Mouse (Mus musculus): ENCODE measurements around the gene Ciz1. TPM values are rescaled to one million over a fixed set of nuclear protein-coding genes. Genes with fewer than 3 reads are reported as not detected.

The Ciz1 gene
- polyA plus RNA-seq, 1 experiment from 2014 or later: 53.7 TPM

DNA sequence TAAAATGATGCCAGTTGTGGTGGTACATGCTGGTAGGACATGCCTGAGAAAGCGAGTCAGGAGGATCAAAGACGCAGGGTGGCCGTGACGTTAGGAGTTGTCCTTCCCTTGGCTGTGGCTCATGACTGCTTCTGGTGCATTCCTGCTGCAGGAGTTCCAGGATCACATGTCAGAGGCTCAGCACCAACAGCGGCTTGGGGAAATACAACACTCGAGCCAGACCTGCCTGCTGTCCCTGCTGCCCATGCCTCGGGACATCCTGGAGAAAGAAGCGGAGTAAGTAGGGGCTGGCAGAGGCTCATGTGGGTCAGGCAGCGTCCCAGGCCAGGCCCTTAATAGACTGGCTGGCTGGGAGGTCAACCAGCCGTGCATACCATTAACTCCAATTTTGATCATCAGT is 22.1 kb downstream of the Ciz1 start:
- peaks cover 97% of the 10 kb centered on the region for H3K36me3 ChIP-seq
- ATAC-seq (ENCODE audit: low FRiP score): no peak
- H3K4me3 ChIP-seq: no peak overlapping the region
- WGBS: 91% methylated on average over 10 of the region's 10 CpGs
- no peaks in the 10 kb centered on the region for H3K9me3 ChIP-seq
- H3K9ac ChIP-seq: no peak overlapping the region
- H3K27ac ChIP-seq: no peak overlapping the region
- H3K4me2 ChIP-seq: no peak overlapping the region
- H3K4me1 ChIP-seq (replicated peaks): no peaks in the 10 kb centered on the region
- H3K27me3 ChIP-seq: no peaks in the 10 kb centered on the region

DNA sequence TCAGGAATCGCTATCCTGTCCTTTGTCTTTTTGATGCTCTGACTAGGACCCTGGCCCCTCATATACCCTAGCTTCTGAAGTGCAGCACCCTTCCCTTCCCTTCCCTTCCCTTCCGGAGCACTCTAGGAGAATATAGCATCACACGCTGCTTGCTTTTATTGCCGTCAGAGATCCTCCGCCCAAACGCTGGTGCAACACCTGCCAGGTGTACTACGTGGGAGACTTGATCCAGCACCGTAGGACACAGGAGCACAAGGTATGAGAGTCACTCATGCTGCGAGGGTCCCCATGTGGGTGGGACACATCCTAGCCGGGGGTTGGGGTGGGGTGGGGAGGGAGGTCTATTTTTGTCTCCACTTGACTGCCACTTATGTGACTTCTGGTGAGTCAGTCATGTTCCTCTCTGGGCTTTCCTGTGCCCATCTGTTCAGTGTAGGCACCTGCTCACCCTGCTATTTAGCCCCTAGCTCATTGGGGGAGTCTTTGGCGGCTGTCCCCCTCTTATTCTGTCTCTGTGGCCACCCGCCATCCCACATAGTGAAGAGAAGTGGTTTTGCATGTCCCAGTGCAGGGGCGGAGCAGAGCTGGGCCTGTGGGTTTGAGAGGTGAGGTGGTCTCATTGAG is 23.3 kb downstream of the Ciz1 start:
- Histone ChIP-seq H3K4me1 (replicated peaks) (peaks cover 4% of the 10 kb centered on the region), H3K27ac (no peak overlapping the region), H3K36me3 (peaks cover 94% of the 10 kb centered on the region), H3K27me3 (no peaks in the 10 kb centered on the region), H3K9ac (no peak overlapping the region), H3K4me2 (no peak overlapping the region), H3K4me3 (no peak overlapping the region), H3K9me3 (no peaks in the 10 kb centered on the region)
- 96% methylated on average over 13 of the region's 13 CpGs for WGBS
- no peak for ATAC-seq (ENCODE audit: low FRiP score)

DNA sequence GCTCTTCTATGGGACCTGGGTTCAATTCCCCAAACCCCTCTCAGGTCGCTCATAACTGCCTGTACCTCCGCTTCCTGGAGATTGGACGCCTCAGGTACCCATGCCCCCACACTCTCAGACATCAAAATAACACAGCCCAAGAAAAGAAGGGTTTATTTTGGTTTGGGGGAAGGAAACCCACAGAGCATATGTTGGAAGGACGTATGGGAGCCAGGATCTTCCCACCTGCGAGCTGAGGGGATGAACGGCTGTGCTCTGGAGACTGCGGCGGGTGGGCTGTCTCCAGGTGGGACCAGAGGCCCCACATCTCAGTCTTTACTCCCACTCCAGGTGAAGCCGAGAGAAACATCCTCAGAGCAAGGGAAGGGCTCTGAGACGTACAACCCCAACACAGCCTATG is 24.8 kb downstream of the Ciz1 start:
- H3K4me3 ChIP-seq: no peak overlapping the region
- 98% methylated on average over 10 of the region's 10 CpGs for WGBS

DNA sequence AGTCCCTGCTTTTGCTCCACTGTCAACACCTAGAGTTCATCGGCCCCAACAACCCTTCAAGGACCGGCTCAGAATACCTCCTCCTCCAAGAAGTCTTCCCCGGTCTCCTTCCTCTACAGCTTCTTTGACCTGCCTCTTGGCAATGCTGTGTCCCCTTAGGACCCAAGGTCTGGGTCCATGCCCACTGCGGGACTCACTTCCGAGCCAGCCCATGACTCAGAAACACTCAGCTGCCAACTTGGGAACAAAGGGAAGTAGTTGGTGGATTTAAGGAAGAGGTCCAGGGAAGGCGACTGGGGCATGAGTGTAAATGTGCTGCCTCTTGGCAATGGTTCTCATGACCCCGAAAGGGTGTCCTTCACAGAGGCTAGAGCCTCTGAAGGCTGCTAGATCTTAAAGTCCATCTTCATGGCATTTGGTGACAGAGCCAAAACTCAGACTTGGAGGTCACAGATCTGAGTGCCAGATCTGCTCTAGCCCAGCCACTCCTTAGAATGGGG is 27.9 kb downstream of the Ciz1 start:
- Histone ChIP-seq H3K27ac (no peak overlapping the region), H3K4me3 (no peak overlapping the region), H3K27me3 (peaks cover 21% of the 10 kb centered on the region), H3K4me1 (replicated peaks) (peaks cover 23% of the 10 kb centered on the region), H3K9ac (no peak overlapping the region), H3K4me2 (no peak overlapping the region; the same call in 1 of the 2 replicates), H3K9me3 (no peaks in the 10 kb centered on the region), H3K36me3 (peaks cover 51% of the 10 kb centered on the region)
- no peak for ATAC-seq (ENCODE audit: low FRiP score)
- 89% methylated on average over 7 of the region's 7 CpGs for WGBS

More for the DNA sequence above, 24.8 kb downstream of the Ciz1 start:
- H3K27ac ChIP-seq: no peak overlapping the region
- no peak overlapping the region for H3K4me2 ChIP-seq
- H3K4me1 ChIP-seq (replicated peaks): peaks cover 18% of the 10 kb centered on the region
- no peak for ATAC-seq (ENCODE audit: low FRiP score)
- no peaks in the 10 kb centered on the region for H3K27me3 ChIP-seq
- H3K9me3 ChIP-seq: no peaks in the 10 kb centered on the region
- peaks cover 79% of the 10 kb centered on the region for H3K36me3 ChIP-seq
- no peak overlapping the region for H3K9ac ChIP-seq

DNA sequence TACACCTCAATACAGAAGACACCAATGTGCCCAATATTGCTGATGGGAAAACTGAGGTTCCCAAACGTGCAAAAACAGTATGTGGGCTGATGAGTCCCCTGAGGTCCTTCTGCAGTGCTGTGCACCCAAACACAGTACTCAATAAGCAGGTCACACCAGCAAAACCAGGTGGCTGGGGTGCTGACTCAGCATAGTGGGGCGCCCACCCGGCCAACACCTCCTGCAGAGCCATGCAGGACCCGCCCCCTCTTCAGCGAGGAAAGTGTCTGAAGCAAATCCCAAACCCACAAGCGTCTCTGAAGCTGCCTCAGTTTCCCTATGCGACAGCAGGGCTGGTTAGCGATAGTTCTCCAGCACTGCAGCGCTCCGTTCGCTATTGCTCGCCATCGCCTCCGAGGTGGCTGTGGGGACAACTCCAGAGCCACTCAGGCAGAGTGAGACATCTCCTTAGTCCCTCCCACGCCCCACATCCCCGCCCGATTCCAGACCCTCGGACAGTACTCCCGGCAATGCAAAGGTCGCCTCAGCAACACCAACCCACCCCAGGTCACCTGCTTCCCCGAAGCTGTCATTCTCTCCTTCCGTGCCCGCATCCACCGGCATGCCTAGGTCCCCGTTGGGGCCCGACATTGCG is 29.1 kb downstream of the Ciz1 start:
- Histone ChIP-seq H3K27ac (peak overlapping the region; percentile 70), H3K4me2 (peak overlapping the region; percentile 89), H3K4me1 (replicated peaks) (peaks cover 23% of the 10 kb centered on the region), H3K9ac (peak overlapping the region; percentile 78), H3K36me3 (peaks cover 39% of the 10 kb centered on the region), H3K27me3 (peaks cover 25% of the 10 kb centered on the region), H3K4me3 (peak overlapping the region; percentile 66), H3K9me3 (no peaks in the 10 kb centered on the region)
- ATAC-seq (ENCODE audit: low FRiP score): peak; percentile 54
- under 1% methylated on average over 27 of the region's 27 CpGs for WGBS

DNA sequence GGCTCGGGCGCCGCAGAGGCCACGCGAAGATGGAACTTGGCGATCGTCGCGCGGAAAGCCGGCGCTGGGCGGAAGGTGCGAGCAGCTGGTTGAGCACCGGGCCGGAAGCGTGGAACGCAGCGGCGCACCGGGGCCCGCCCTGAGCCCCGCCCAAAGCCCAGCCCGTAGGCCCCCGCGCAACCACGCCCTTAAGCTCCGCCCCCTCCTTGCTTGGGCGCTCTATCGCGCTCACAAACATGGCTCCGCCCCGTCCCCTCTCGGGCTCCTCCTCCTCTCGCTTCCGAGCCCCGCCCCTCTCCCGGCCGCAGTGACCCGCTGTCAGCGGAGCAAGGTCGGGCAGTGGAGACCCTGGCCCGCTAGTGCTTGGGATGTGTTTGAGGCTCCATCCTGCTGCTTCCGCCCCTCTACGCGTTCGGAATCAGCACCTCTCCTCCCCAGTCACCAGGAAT is 29.7 kb downstream of the Ciz1 start, which contains the start of gene 1110008P14Rik:
TSS of gene 1110008P14Rik (minus strand) at position 164 of the 449 bp plus-strand sequence.
- peak within 1 kb of the TSS; percentile 70 for H3K27ac ChIP-seq
- peak within 1 kb of the TSS; percentile 78 for H3K9ac ChIP-seq
- H3K27me3 ChIP-seq: peaks cover 30% of the 10 kb centered on the region
- H3K4me3 ChIP-seq: peak within 1 kb of the TSS; percentile 66
- peaks cover 23% of the 10 kb centered on the region for H3K4me1 ChIP-seq (replicated peaks)
- no peaks in the 10 kb centered on the region for H3K9me3 ChIP-seq
- WGBS: under 1% methylated on average over 47 of the region's 47 CpGs
- peaks cover 34% of the 10 kb centered on the region for H3K36me3 ChIP-seq
- H3K4me2 ChIP-seq: peak within 1 kb of the TSS; percentile 89
- peak; percentile 87 for ATAC-seq (ENCODE audit: low FRiP score)

DNA sequence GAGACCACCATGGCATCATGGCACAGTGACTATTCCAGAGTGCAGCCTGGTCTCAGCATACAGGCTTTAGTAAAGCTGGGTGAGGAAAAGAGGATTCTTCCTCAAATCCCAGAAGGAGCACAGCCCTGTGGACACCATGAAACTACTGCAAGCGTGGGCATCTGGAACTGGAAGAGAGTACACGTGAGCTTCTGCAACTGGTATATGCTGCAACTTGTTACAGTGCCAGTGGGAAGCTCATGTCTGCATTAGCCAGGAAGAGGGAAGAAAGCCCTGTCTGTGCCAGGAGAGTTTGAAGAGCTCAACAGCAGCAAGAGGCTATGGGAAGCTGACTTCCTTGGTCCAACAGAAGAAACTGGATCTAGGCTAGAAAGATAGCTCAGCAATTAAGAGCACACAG is 30.6 kb downstream of the Ciz1 start:
- Histone ChIP-seq H3K36me3 (peaks cover 25% of the 10 kb centered on the region), H3K9me3 (no peaks in the 10 kb centered on the region), H3K4me2 (no peak overlapping the region; the same call in 1 of the 2 replicates), H3K27ac (no peak overlapping the region), H3K4me1 (replicated peaks) (peaks cover 23% of the 10 kb centered on the region), H3K4me3 (0 out of 2 replicates have a peak overlapping the region, but pooled peaks have one; percentile 66), H3K27me3 (peaks cover 36% of the 10 kb centered on the region), H3K9ac (no peak overlapping the region)
- WGBS: 88% methylated on average over 2 of the region's 2 CpGs
- ATAC-seq (ENCODE audit: low FRiP score): no peak

DNA sequence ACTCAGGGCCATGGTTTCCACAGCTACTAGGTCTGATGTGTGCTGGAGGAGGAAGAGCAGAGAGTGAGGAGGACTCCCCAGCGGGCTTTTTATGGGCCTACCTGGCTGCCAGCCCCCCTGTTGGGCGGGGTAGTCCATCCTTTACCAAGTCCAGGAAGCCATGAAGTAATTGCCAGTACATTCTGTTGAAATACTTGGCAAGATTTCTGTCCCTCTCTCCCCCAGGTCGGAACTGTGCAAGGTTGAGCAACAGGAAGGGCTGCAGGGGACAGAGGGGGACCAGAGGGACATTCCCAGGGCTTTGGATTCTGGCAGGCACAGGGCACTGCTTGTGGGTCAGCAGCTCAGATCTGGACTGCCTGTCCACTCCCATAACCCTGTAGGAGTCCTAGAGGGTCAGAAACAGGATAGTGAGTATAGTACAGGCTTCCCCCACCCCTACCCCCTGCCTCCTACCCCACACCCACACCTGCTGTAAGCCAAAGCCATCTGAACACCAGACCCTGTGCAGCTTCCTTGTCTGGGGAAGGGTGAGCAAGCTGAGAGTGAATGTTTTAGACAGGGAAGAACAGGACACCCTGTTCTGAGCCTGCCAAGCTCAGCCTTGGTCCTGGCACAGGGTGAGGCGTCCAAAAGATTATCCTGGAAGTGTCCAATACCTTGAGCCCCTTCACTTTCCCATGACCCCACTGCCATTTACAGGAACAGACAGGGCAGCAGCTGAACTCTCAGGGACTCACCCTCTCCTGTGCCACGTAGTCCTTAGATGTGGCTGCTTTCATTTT is 35.8 kb downstream of the Ciz1 start, which contains the start of gene Lcn2:
TSS of gene Lcn2 (minus strand) at position 547 of the 785 bp plus-strand sequence.
- Histone ChIP-seq H3K4me2 (no peak within 1 kb of the TSS), H3K36me3 (no peaks in the 10 kb centered on the region), H3K9ac (no peak within 1 kb of the TSS), H3K27me3 (peaks cover 32% of the 10 kb centered on the region), H3K4me1 (replicated peaks) (no peaks in the 10 kb centered on the region), H3K4me3 (no peak within 1 kb of the TSS), H3K27ac (no peak within 1 kb of the TSS), H3K9me3 (no peaks in the 10 kb centered on the region)
- WGBS: 75% methylated on average over 5 of the region's 5 CpGs
- ATAC-seq (ENCODE audit: low FRiP score): no peak

DNA sequence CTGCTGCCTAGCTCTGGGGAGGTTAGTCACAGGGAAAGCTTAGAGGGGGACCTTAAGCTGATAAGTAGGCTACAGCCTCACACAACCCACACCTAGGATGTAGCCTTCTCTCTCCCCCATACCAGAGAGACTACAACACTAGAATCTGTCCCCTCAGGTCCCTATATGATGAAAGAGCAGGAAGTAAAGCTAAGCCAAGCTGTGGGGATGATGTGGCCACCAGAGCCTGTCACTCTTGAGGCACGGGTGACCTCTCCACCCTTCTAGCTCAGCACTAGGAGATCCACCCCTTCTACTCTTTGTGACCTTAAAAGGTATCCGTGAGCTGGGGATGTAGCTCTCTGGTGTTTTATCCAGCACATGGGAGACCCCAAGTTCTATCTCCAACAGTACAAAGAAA is 37.0 kb downstream of the Ciz1 start:
- Histone ChIP-seq H3K36me3 (no peaks in the 10 kb centered on the region), H3K9ac (no peak overlapping the region), H3K27me3 (peaks cover 21% of the 10 kb centered on the region), H3K27ac (no peak overlapping the region), H3K4me1 (replicated peaks) (no peaks in the 10 kb centered on the region), H3K4me2 (no peak overlapping the region), H3K9me3 (no peaks in the 10 kb centered on the region), H3K4me3 (no peak overlapping the region)
- 76% methylated on average over 2 of the region's 2 CpGs for WGBS
- no peak for ATAC-seq (ENCODE audit: low FRiP score)

DNA sequence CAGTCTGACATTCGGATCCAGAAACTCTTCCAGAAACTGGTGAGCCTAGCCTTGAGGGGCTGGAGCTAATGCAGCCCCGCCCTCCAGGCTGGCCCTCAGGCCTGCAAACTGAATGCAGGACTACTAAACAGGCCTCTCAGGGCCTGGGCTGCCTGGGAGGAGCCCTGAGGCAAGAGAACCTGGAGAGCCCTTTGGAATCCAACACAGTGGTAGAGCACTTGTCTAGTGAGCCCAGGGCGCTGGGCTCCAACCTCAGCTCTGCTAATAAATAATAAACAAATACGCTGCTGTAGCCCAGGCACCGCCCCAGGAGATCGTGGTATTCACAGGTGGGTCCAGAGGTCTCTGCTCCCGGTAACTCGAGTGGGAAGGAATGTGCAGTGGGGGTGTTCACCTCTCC is 38.7 kb downstream of the Ciz1 start:
- Histone ChIP-seq H3K4me1 (replicated peaks) (peaks cover 6% of the 10 kb centered on the region; the same call in 1 of the 2 replicates), H3K27ac (no peak overlapping the region), H3K4me2 (no peak overlapping the region), H3K4me3 (no peak overlapping the region), H3K36me3 (no peaks in the 10 kb centered on the region), H3K27me3 (peaks cover 14% of the 10 kb centered on the region), H3K9ac (no peak overlapping the region), H3K9me3 (no peaks in the 10 kb centered on the region)
- 75% methylated on average over 8 of the region's 8 CpGs for WGBS
- ATAC-seq (ENCODE audit: low FRiP score): no peak

DNA sequence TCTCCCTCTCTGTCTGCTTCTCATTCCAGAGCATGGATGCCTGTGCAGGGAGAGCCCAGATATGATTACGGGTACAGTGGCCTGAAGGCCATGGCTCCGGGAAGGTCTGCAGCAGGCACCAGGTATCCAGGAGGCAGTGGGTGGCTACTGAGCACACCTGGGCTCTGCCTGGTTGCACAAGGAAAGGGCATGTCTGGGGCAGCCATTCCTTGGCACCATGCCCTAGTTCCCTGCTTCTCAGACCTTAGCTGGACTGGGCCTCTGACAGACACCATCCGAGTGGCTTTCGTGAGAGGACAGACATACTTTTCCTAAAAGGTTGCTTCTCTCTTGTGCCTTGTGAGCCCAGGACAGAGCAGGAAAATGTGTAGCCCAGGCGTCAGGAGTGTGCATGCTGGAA is 39.9 kb downstream of the Ciz1 start:
- no peak for ATAC-seq (ENCODE audit: low FRiP score)
- H3K27ac ChIP-seq: no peak overlapping the region
- WGBS: 84% methylated on average over 5 of the region's 5 CpGs
- H3K27me3 ChIP-seq: peaks cover 7% of the 10 kb centered on the region
- no peak overlapping the region for H3K4me2 ChIP-seq
- no peak overlapping the region for H3K9ac ChIP-seq
- peaks cover 11% of the 10 kb centered on the region for H3K4me1 ChIP-seq (replicated peaks)
- H3K4me3 ChIP-seq: no peak overlapping the region
- H3K9me3 ChIP-seq: no peaks in the 10 kb centered on the region
- H3K36me3 ChIP-seq: no peaks in the 10 kb centered on the region

DNA sequence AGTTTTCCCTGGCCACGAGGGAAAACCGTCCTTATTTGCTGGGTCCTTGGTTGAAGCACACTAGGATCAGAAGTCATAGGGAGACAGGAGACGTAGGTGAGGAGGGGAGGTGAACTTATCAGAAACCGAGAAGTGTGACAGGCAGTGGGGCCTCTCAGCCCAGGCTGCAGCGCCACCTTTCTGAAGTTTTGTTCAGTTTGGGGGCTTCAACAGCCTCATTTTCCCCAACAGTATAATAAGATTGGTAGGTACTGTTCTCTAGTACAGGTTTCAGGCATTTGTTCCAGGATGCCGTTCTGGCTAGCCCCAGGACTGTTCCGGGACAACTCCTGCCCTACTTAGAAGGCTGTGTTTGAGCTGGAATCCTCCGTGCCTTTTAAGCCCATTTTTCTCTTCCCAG is 42.8 kb downstream of the Ciz1 start:
- Histone ChIP-seq H3K36me3 (peaks cover 12% of the 10 kb centered on the region; the same call in 1 of the 2 replicates), H3K9ac (peak overlapping the region; percentile 95), H3K27ac (peak overlapping the region; percentile 93), H3K4me1 (replicated peaks) (peaks cover 22% of the 10 kb centered on the region), H3K27me3 (no peaks in the 10 kb centered on the region), H3K9me3 (no peaks in the 10 kb centered on the region), H3K4me3 (peak overlapping the region; percentile 94), H3K4me2 (peak overlapping the region; percentile 96)
- no peak for ATAC-seq (ENCODE audit: low FRiP score)
- 5% methylated on average over 8 of the region's 8 CpGs for WGBS
